7 mouse cellular contexts compared by ENCODE assay signal in genomic region chr9:123852449-123853390, GRCm38 (mm10). TPM values are rescaled to one million over a fixed set of nuclear protein-coding genes. Genes with fewer than 3 reads are reported as not detected.
DNase-seq lines count a peak whose midpoint lies in the region; ATAC-seq and TF ChIP-seq lines count a peak whose summit lies in the region.

No protein-coding gene starts in this region.

- 53% methylated on average over 5 of the region's 5 CpGs for WGBS in lung, embryonic 16.5 days
- WGBS in embryonic facial prominence, embryonic 13.5 days = 60% methylated on average over 5 of the region's 5 CpGs
- WGBS in kidney, postnatal 0 days = 61% methylated on average over 5 of the region's 5 CpGs
- 59% methylated on average over 5 of the region's 5 CpGs for WGBS in neural tube, embryonic 11.5 days

- DNase-seq in lung, postnatal 25 days (ENCODE audit: low spot score) = no peak
- DNase-seq in kidney, postnatal 0 days (ENCODE audit: low spot score) = no peak
- no peak for DNase-seq in neural tube, embryonic 11.5 days (ENCODE audit: low spot score)
- DNase-seq in layer of hippocampus, adult 8-10 months (ENCODE audit: low spot score in 2 of 2) = no peak
- DNase-seq in left cerebral cortex, adult 8-10 months (ENCODE audit: low spot score in 2 of 2) = no peak

- no peaks in the 10 kb centered on the region for H3K27me3 ChIP-seq in lung, embryonic 16.5 days (ENCODE audit: control insufficient read depth, insufficient read depth, low read depth, low read length)
- H3K27me3 ChIP-seq in embryonic facial prominence, embryonic 13.5 days = no peaks in the 10 kb centered on the region
- H3K27me3 ChIP-seq in kidney, postnatal 0 days (ENCODE audit: insufficient read depth, low read length) = no peaks in the 10 kb centered on the region
- no peaks in the 10 kb centered on the region for H3K27me3 ChIP-seq in neural tube, embryonic 11.5 days (ENCODE audit: control insufficient read depth, insufficient read depth, low read length)

- H3K9ac ChIP-seq in lung, embryonic 16.5 days (ENCODE audit: low read length) = peak overlapping the region; percentile 55
- H3K9ac ChIP-seq in embryonic facial prominence, embryonic 13.5 days = 0 out of 2 replicates have a peak overlapping the region, but pooled peaks have one; percentile 33
- no peak overlapping the region for H3K9ac ChIP-seq in kidney, postnatal 0 days (ENCODE audit: low read depth, low read length)
- peak overlapping the region; percentile 3; the same call in 1 of the 2 replicates for H3K9ac ChIP-seq in neural tube, embryonic 11.5 days (ENCODE audit: low read length)

- peak overlapping the region; percentile 41 for H3K27ac ChIP-seq in lung, embryonic 16.5 days (ENCODE audit: low read length)
- H3K27ac ChIP-seq in embryonic facial prominence, embryonic 13.5 days = peak overlapping the region; percentile 1; the same call in 1 of the 2 replicates
- peak overlapping the region; percentile 73 for H3K27ac ChIP-seq in kidney, postnatal 0 days
- H3K27ac ChIP-seq in neural tube, embryonic 11.5 days (ENCODE audit: low read depth, low read length) = no peak overlapping the region

- H3K4me1 ChIP-seq in lung, embryonic 16.5 days (replicated peaks; ENCODE audit: control insufficient read depth, insufficient read depth, low read length) = peaks cover 13% of the 10 kb centered on the region
- H3K4me1 ChIP-seq in embryonic facial prominence, embryonic 13.5 days = peaks cover 13% of the 10 kb centered on the region
- H3K4me1 ChIP-seq in kidney, postnatal 0 days (replicated peaks; ENCODE audit: insufficient read depth, low read length) = no peaks in the 10 kb centered on the region
- peaks cover 6% of the 10 kb centered on the region; the same call in 1 of the 2 replicates for H3K4me1 ChIP-seq in neural tube, embryonic 11.5 days (ENCODE audit: control insufficient read depth, insufficient read depth, low read length)

- ATAC-seq in lung, embryonic 16.5 days (ENCODE audit: low read depth) = no peak
- no peak for ATAC-seq in embryonic facial prominence, embryonic 13.5 days (ENCODE audit: insufficient number of reproducible peaks, insufficient read depth, low FRiP score, low TSS enrichment, low read depth)
- no peak for ATAC-seq in kidney, postnatal 0 days (replicated peaks; ENCODE audit: low FRiP score, low read depth)
- ATAC-seq in neural tube, embryonic 11.5 days (ENCODE audit: insufficient read depth, low FRiP score, low TSS enrichment) = peak; percentile 16; the same call in 1 of the 2 replicates

- no peaks in the 10 kb centered on the region for H3K36me3 ChIP-seq in lung, embryonic 16.5 days (ENCODE audit: control insufficient read depth, insufficient read depth, low read length)
- H3K36me3 ChIP-seq in embryonic facial prominence, embryonic 13.5 days = no peaks in the 10 kb centered on the region
- H3K36me3 ChIP-seq in kidney, postnatal 0 days (ENCODE audit: insufficient read depth, low read length) = no peaks in the 10 kb centered on the region
- no peaks in the 10 kb centered on the region for H3K36me3 ChIP-seq in neural tube, embryonic 11.5 days (ENCODE audit: control insufficient read depth, insufficient read depth, low read length)

- peak overlapping the region; percentile 62 for H3K4me2 ChIP-seq in lung, embryonic 16.5 days (ENCODE audit: low read depth, low read length)
- H3K4me2 ChIP-seq in embryonic facial prominence, embryonic 13.5 days = peak overlapping the region; percentile 57
- peak overlapping the region; percentile 46 for H3K4me2 ChIP-seq in kidney, postnatal 0 days (ENCODE audit: low read length)
- peak overlapping the region; percentile 35 for H3K4me2 ChIP-seq in neural tube, embryonic 11.5 days (ENCODE audit: low read depth)

- TF ChIP-seq CTCF in kidney, postnatal 0 days (IDR thresholded peaks at IDR 0.05; ENCODE audit: low read depth) = no peak

- peak overlapping the region; percentile 42 for H3K4me3 ChIP-seq in lung, embryonic 16.5 days (ENCODE audit: low read length)
- peak overlapping the region; percentile 34 for H3K4me3 ChIP-seq in embryonic facial prominence, embryonic 13.5 days
- peak overlapping the region; percentile 21; the same call in 1 of the 2 replicates for H3K4me3 ChIP-seq in kidney, postnatal 0 days (replicated peaks; ENCODE audit: low read depth, low read length)
- H3K4me3 ChIP-seq in neural tube, embryonic 11.5 days (ENCODE audit: low read depth, low read length) = peak overlapping the region; percentile 23

- no peaks in the 10 kb centered on the region for H3K9me3 ChIP-seq in lung, embryonic 16.5 days (ENCODE audit: control insufficient read depth, low read length)
- no peaks in the 10 kb centered on the region for H3K9me3 ChIP-seq in embryonic facial prominence, embryonic 13.5 days
- no peaks in the 10 kb centered on the region for H3K9me3 ChIP-seq in kidney, postnatal 0 days (replicated peaks; ENCODE audit: low read length)
- H3K9me3 ChIP-seq in neural tube, embryonic 11.5 days (ENCODE audit: control insufficient read depth, low read length) = no peaks in the 10 kb centered on the region

RNA-seq across cellular contexts. Expression of gene Fyco1, which starts 1.0 kb away (rescaled TPM):
- polyA plus RNA-seq in lung, embryonic 16.5 days (2015; fragmentation: Nextera tagmentation; extraction: Ambion mirVana) = 14.2 and 15.5 TPM in 2 replicates
- polyA plus RNA-seq in embryonic facial prominence, embryonic 13.5 days (2015; fragmentation: Nextera tagmentation; extraction: Ambion mirVana) = 15.2 and 17.4 TPM in 2 replicates
- 5.3 and 6.0 TPM in 2 replicates for polyA plus RNA-seq in kidney, postnatal 0 days (2015; fragmentation: Nextera tagmentation; extraction: Ambion mirVana)
- 6.2 and 6.7 TPM in 2 replicates for polyA plus RNA-seq in neural tube, embryonic 11.5 days (2014; fragmentation: Nextera tagmentation; extraction: Ambion mirVana)
- 10 to 100 TPM; 43.9 to 50.5 (median 46.7) TPM for total RNA-seq in layer of hippocampus, adult 8-10 months (2022)
- 10 to 100 TPM; 29.5 to 36.6 (median 29.8) TPM for total RNA-seq in left cerebral cortex, adult 8-10 months (2022)

RNA-seq across cellular contexts. Expression of gene Xcr1, which starts 9.1 kb away (rescaled TPM):
- 0.05 TPM in 1 of 2 replicates, not detected in the other for polyA plus RNA-seq in lung, embryonic 16.5 days (2015; fragmentation: Nextera tagmentation; extraction: Ambion mirVana)
- polyA plus RNA-seq in embryonic facial prominence, embryonic 13.5 days (2015; fragmentation: Nextera tagmentation; extraction: Ambion mirVana) = not detected in 2 replicates
- polyA plus RNA-seq in kidney, postnatal 0 days (2015; fragmentation: Nextera tagmentation; extraction: Ambion mirVana) = 0.04 and 0.05 TPM in 2 replicates
- polyA plus RNA-seq in neural tube, embryonic 11.5 days (2014; fragmentation: Nextera tagmentation; extraction: Ambion mirVana) = not detected in 2 replicates
- not detected for total RNA-seq in layer of hippocampus, adult 8-10 months (2022)
- total RNA-seq in left cerebral cortex, adult 8-10 months (2022) = not detected

RNA-seq across cellular contexts. Expression of gene Cxcr6, which starts 46.4 kb away (rescaled TPM):
- polyA plus RNA-seq in lung, embryonic 16.5 days (2015; fragmentation: Nextera tagmentation; extraction: Ambion mirVana) = 0.43 and 0.75 TPM in 2 replicates
- polyA plus RNA-seq in embryonic facial prominence, embryonic 13.5 days (2015; fragmentation: Nextera tagmentation; extraction: Ambion mirVana) = 0.31 and 0.45 TPM in 2 replicates
- 0.17 and 0.18 TPM in 2 replicates for polyA plus RNA-seq in kidney, postnatal 0 days (2015; fragmentation: Nextera tagmentation; extraction: Ambion mirVana)
- 0.24 TPM in 1 of 2 replicates, not detected in the other for polyA plus RNA-seq in neural tube, embryonic 11.5 days (2014; fragmentation: Nextera tagmentation; extraction: Ambion mirVana)
- not detected for total RNA-seq in layer of hippocampus, adult 8-10 months (2022)
- not detected for total RNA-seq in left cerebral cortex, adult 8-10 months (2022)
